Mouse (Mus musculus): ENCODE results near the gene Faap20. TPM values are rescaled to one million over a fixed set of nuclear protein-coding genes. Genes with fewer than 3 reads are reported as not detected.

Faap20 gene
- total and polyA plus RNA-seq, 2 experiments from 2014 or later: 60.8 to 61.4 TPM

GRCm38 (mm10) chr4:155279926-155280767, 30.5 kb downstream of the Faap20 start:
- WGBS: 63% methylated on average over 16 of the region's 16 CpGs
- no peak for DNase-seq (ENCODE audit: low spot score)
- no peak for TF ChIP-seq CTCF (IDR thresholded peaks at IDR 0.05; ENCODE audit: low read depth)
- Histone ChIP-seq H3K9ac (replicated peaks; ENCODE audit: low read length) (no peak overlapping the region), H3K9me3 (ENCODE audit: low read length) (no peaks in the 10 kb centered on the region), H3K36me3 (ENCODE audit: insufficient read depth, low read length) (no peaks in the 10 kb centered on the region), H3K4me3 (ENCODE audit: low read length) (no peak overlapping the region), H3K4me2 (ENCODE audit: low read depth, low read length) (no peak overlapping the region), H3K27ac (no peak overlapping the region), H3K27me3 (ENCODE audit: insufficient read depth, low read length) (no peaks in the 10 kb centered on the region), H3K4me1 (ENCODE audit: insufficient read depth, low read length) (peaks cover 5% of the 10 kb centered on the region; the same call in 1 of the 2 replicates)
- ATAC-seq: 0 out of 2 replicates have a peak, but pooled peaks have one; percentile 19

- Histone ChIP-seq H3K4me2 (ENCODE audit: low read depth, low read length) (no peak overlapping the region), H3K4me3 (ENCODE audit: low read length) (no peak overlapping the region), H3K27me3 (ENCODE audit: insufficient read depth, low read length) (no peaks in the 10 kb centered on the region), H3K27ac (no peak overlapping the region), H3K4me1 (ENCODE audit: insufficient read depth, low read length) (peaks cover 5% of the 10 kb centered on the region; the same call in 1 of the 2 replicates), H3K36me3 (ENCODE audit: insufficient read depth, low read length) (no peaks in the 10 kb centered on the region), H3K9ac (replicated peaks; ENCODE audit: low read length) (no peak overlapping the region), H3K9me3 (ENCODE audit: low read length) (no peaks in the 10 kb centered on the region)
- DNase-seq (ENCODE audit: low spot score) (no peak), ATAC-seq (no peak)
- no peak for TF ChIP-seq CTCF (IDR thresholded peaks at IDR 0.05; ENCODE audit: low read depth)
- 95% methylated on average over 1 of the region's 1 CpGs for WGBS
Observed at GRCm38 (mm10) chr4:155280768-155281121, 31.1 kb downstream of the Faap20 start.

- H3K4me1 ChIP-seq (ENCODE audit: insufficient read depth, low read length): peaks cover 5% of the 10 kb centered on the region; the same call in 1 of the 2 replicates
- H3K9ac ChIP-seq (replicated peaks; ENCODE audit: low read length): no peak overlapping the region
- ATAC-seq: no peak
- WGBS: 69% methylated on average over 2 of the region's 2 CpGs
- no peak overlapping the region for H3K27ac ChIP-seq
- H3K36me3 ChIP-seq (ENCODE audit: insufficient read depth, low read length): no peaks in the 10 kb centered on the region
- DNase-seq (ENCODE audit: low spot score): no peak
- H3K4me2 ChIP-seq (ENCODE audit: low read depth, low read length): no peak overlapping the region
- H3K9me3 ChIP-seq (ENCODE audit: low read length): no peaks in the 10 kb centered on the region
- no peak for TF ChIP-seq CTCF (IDR thresholded peaks at IDR 0.05; ENCODE audit: low read depth)
- no peaks in the 10 kb centered on the region for H3K27me3 ChIP-seq (ENCODE audit: insufficient read depth, low read length)
- H3K4me3 ChIP-seq (ENCODE audit: low read length): no peak overlapping the region
Observed at GRCm38 (mm10) chr4:155281227-155281626, 31.6 kb downstream of the Faap20 start.

GRCm38 (mm10) chr4:155281652-155282051, 32.0 kb downstream of the Faap20 start:
- Histone ChIP-seq H3K4me1 (ENCODE audit: insufficient read depth, low read length) (peaks cover 5% of the 10 kb centered on the region; the same call in 1 of the 2 replicates), H3K27me3 (ENCODE audit: insufficient read depth, low read length) (no peaks in the 10 kb centered on the region), H3K4me3 (ENCODE audit: low read length) (no peak overlapping the region), H3K27ac (no peak overlapping the region), H3K36me3 (ENCODE audit: insufficient read depth, low read length) (no peaks in the 10 kb centered on the region), H3K9me3 (ENCODE audit: low read length) (no peaks in the 10 kb centered on the region), H3K9ac (replicated peaks; ENCODE audit: low read length) (no peak overlapping the region), H3K4me2 (ENCODE audit: low read depth, low read length) (no peak overlapping the region)
- no peak for DNase-seq (ENCODE audit: low spot score)
- ATAC-seq: no peak
- TF ChIP-seq CTCF (IDR thresholded peaks at IDR 0.05; ENCODE audit: low read depth): no peak
- 76% methylated on average over 8 of the region's 8 CpGs for WGBS

GRCm38 (mm10) chr4:155282231-155282630, 32.6 kb downstream of the Faap20 start:
- Histone ChIP-seq H3K27me3 (ENCODE audit: insufficient read depth, low read length) (no peaks in the 10 kb centered on the region), H3K36me3 (ENCODE audit: insufficient read depth, low read length) (no peaks in the 10 kb centered on the region), H3K9me3 (ENCODE audit: low read length) (no peaks in the 10 kb centered on the region), H3K27ac (no peak overlapping the region), H3K4me3 (ENCODE audit: low read length) (no peak overlapping the region), H3K9ac (replicated peaks; ENCODE audit: low read length) (no peak overlapping the region), H3K4me1 (ENCODE audit: insufficient read depth, low read length) (peaks cover 5% of the 10 kb centered on the region; the same call in 1 of the 2 replicates), H3K4me2 (ENCODE audit: low read depth, low read length) (no peak overlapping the region)
- no peak for TF ChIP-seq CTCF (IDR thresholded peaks at IDR 0.05; ENCODE audit: low read depth)
- ATAC-seq (no peak), DNase-seq (ENCODE audit: low spot score) (no peak)
- 56% methylated on average over 6 of the region's 6 CpGs for WGBS

GRCm38 (mm10) chr4:155283001-155283503, 33.5 kb downstream of the Faap20 start:
- Histone ChIP-seq H3K9me3 (ENCODE audit: low read length) (no peaks in the 10 kb centered on the region), H3K9ac (replicated peaks; ENCODE audit: low read length) (no peak overlapping the region), H3K4me1 (ENCODE audit: insufficient read depth, low read length) (peaks cover 5% of the 10 kb centered on the region; the same call in 1 of the 2 replicates), H3K36me3 (ENCODE audit: insufficient read depth, low read length) (no peaks in the 10 kb centered on the region), H3K4me2 (ENCODE audit: low read depth, low read length) (no peak overlapping the region), H3K4me3 (ENCODE audit: low read length) (no peak overlapping the region), H3K27ac (peak overlapping the region; percentile 12), H3K27me3 (ENCODE audit: insufficient read depth, low read length) (no peaks in the 10 kb centered on the region)
- no peak for ATAC-seq
- WGBS: 37% methylated on average over 11 of the region's 11 CpGs
- TF ChIP-seq CTCF (IDR thresholded peaks at IDR 0.05; ENCODE audit: low read depth): no peak
- peak; percentile 39 for DNase-seq (ENCODE audit: low spot score)

GRCm38 (mm10) chr4:155283585-155283984, 34.0 kb downstream of the Faap20 start:
- Histone ChIP-seq H3K4me2 (ENCODE audit: low read depth, low read length) (no peak overlapping the region), H3K4me1 (ENCODE audit: insufficient read depth, low read length) (peaks cover 5% of the 10 kb centered on the region; the same call in 1 of the 2 replicates), H3K9me3 (ENCODE audit: low read length) (no peaks in the 10 kb centered on the region), H3K4me3 (ENCODE audit: low read length) (no peak overlapping the region), H3K36me3 (ENCODE audit: insufficient read depth, low read length) (no peaks in the 10 kb centered on the region), H3K27ac (peak overlapping the region; percentile 12), H3K27me3 (ENCODE audit: insufficient read depth, low read length) (no peaks in the 10 kb centered on the region), H3K9ac (replicated peaks; ENCODE audit: low read length) (no peak overlapping the region)
- no peak for ATAC-seq
- DNase-seq (ENCODE audit: low spot score): peak; percentile 50
- WGBS: 58% methylated on average over 9 of the region's 9 CpGs
- TF ChIP-seq CTCF (IDR thresholded peaks at IDR 0.05; ENCODE audit: low read depth): no peak
